Comparison of ENCODE assay signal across 10 mouse cellular contexts in genomic region chr6:93717826-93718375, GRCm38 (mm10).
DNase-seq lines count a peak whose midpoint lies in the region; ATAC-seq lines count a peak whose summit lies in the region.
"Had no signal": no experiment of that assay in that cellular context is flagged by ENCODE, and none has a peak within 500 bp of the region (broad histone marks: within the 10 kb centered on the region; RNA-seq: fewer than 3 reads in every experiment).

No protein-coding gene starts in this region.

- no peaks in the 10 kb centered on the region for H3K9me3 ChIP-seq in kidney, embryonic 14.5 days (ENCODE audit: control insufficient read depth, low read length)
- no peaks in the 10 kb centered on the region for H3K9me3 ChIP-seq in embryonic facial prominence, embryonic 12.5 days
- H3K9me3 ChIP-seq in hindbrain, embryonic 11.5 days (ENCODE audit: control insufficient read depth, low read length): no peaks in the 10 kb centered on the region
- H3K9me3 ChIP-seq in midbrain, embryonic 15.5 days: no peaks in the 10 kb centered on the region
- H3K9me3 ChIP-seq: embryonic facial prominence, embryonic 15.5 days had no signal

- no peak overlapping the region for H3K4me3 ChIP-seq in kidney, embryonic 14.5 days (ENCODE audit: low read length)
- H3K4me3 ChIP-seq in embryonic facial prominence, embryonic 12.5 days: no peak overlapping the region
- H3K4me3 ChIP-seq in hindbrain, embryonic 11.5 days (ENCODE audit: low read depth, low read length): no peak overlapping the region
- H3K4me3 ChIP-seq in midbrain, embryonic 15.5 days: peak overlapping the region; percentile 40

- no peak for DNase-seq in kidney, adult 8-10 months
- peak; percentile 20 for DNase-seq in hindbrain, embryonic 11.5 days (ENCODE audit: low spot score)
- DNase-seq in frontal cortex, postnatal 14 days (ENCODE audit: low spot score in 2 of 2): no peak
- no peak for DNase-seq in left cerebral cortex, adult 8-10 months (ENCODE audit: low spot score in 2 of 2)

- no peak overlapping the region for H3K27ac ChIP-seq in kidney, embryonic 14.5 days (ENCODE audit: low read depth, low read length)
- no peak overlapping the region for H3K27ac ChIP-seq in embryonic facial prominence, embryonic 12.5 days
- H3K27ac ChIP-seq in hindbrain, embryonic 11.5 days (ENCODE audit: low read depth, low read length): no peak overlapping the region
- peak overlapping the region; percentile 60 for H3K27ac ChIP-seq in midbrain, embryonic 15.5 days
- H3K27ac ChIP-seq: embryonic facial prominence, embryonic 15.5 days; liver, embryonic 14.5 days had no signal

- WGBS in kidney, embryonic 14.5 days: 37% methylated on average over 7 of the region's 7 CpGs
- WGBS in embryonic facial prominence, embryonic 12.5 days: 31% methylated on average over 7 of the region's 7 CpGs
- 38% methylated on average over 7 of the region's 7 CpGs for WGBS in hindbrain, embryonic 11.5 days
- 33% methylated on average over 7 of the region's 7 CpGs for WGBS in midbrain, embryonic 15.5 days

- no peak for ATAC-seq in kidney, embryonic 14.5 days (ENCODE audit: low FRiP score, low TSS enrichment)
- ATAC-seq in embryonic facial prominence, embryonic 12.5 days (ENCODE audit: insufficient number of reproducible peaks, insufficient read depth, low FRiP score, low TSS enrichment): no peak
- ATAC-seq in hindbrain, embryonic 11.5 days (ENCODE audit: low FRiP score): no peak
- 0 out of 2 replicates have a peak, but pooled peaks have one; percentile 57 for ATAC-seq in midbrain, embryonic 15.5 days (replicated peaks)
- no peak for ATAC-seq in cerebellum, adult (ENCODE audit: insufficient number of reproducible peaks, low FRiP score, low TSS enrichment)

- peaks cover 22% of the 10 kb centered on the region for H3K4me1 ChIP-seq in kidney, embryonic 14.5 days (ENCODE audit: control insufficient read depth, insufficient read depth, low read length)
- H3K4me1 ChIP-seq in embryonic facial prominence, embryonic 12.5 days: peaks cover 33% of the 10 kb centered on the region
- peaks cover 11% of the 10 kb centered on the region for H3K4me1 ChIP-seq in hindbrain, embryonic 11.5 days (replicated peaks; ENCODE audit: control insufficient read depth, insufficient read depth, low read length)
- peaks cover 41% of the 10 kb centered on the region for H3K4me1 ChIP-seq in midbrain, embryonic 15.5 days

- 0 out of 2 replicates have a peak overlapping the region, but pooled peaks have one; percentile 15 for H3K4me2 ChIP-seq in kidney, embryonic 14.5 days (replicated peaks; ENCODE audit: low read depth, low read length)
- H3K4me2 ChIP-seq in embryonic facial prominence, embryonic 12.5 days (replicated peaks): peak overlapping the region; percentile 46; the same call in 1 of the 2 replicates
- H3K4me2 ChIP-seq in hindbrain, embryonic 11.5 days (replicated peaks; ENCODE audit: low read depth, low read length): no peak overlapping the region
- peak overlapping the region; percentile 65 for H3K4me2 ChIP-seq in midbrain, embryonic 15.5 days

- no peak overlapping the region for H3K9ac ChIP-seq in kidney, embryonic 14.5 days (ENCODE audit: low read depth, low read length)
- no peak overlapping the region for H3K9ac ChIP-seq in embryonic facial prominence, embryonic 12.5 days
- no peak overlapping the region for H3K9ac ChIP-seq in hindbrain, embryonic 11.5 days (ENCODE audit: low read depth, low read length)
- peak overlapping the region; percentile 37; the same call in 1 of the 2 replicates for H3K9ac ChIP-seq in midbrain, embryonic 15.5 days
- H3K9ac ChIP-seq: embryonic facial prominence, embryonic 15.5 days; liver, embryonic 14.5 days had no signal

- H3K36me3 ChIP-seq in kidney, embryonic 14.5 days (ENCODE audit: control insufficient read depth, insufficient read depth, low read length): no peaks in the 10 kb centered on the region
- no peaks in the 10 kb centered on the region for H3K36me3 ChIP-seq in embryonic facial prominence, embryonic 12.5 days
- no peaks in the 10 kb centered on the region for H3K36me3 ChIP-seq in hindbrain, embryonic 11.5 days (ENCODE audit: control insufficient read depth, insufficient read depth, low read length)
- no peaks in the 10 kb centered on the region for H3K36me3 ChIP-seq in midbrain, embryonic 15.5 days (replicated peaks)
- H3K36me3 ChIP-seq: embryonic facial prominence, embryonic 15.5 days had no signal

- H3K27me3 ChIP-seq in kidney, embryonic 14.5 days (ENCODE audit: control insufficient read depth, insufficient read depth, low read length): no peaks in the 10 kb centered on the region; the same call in 1 of the 2 replicates
- H3K27me3 ChIP-seq in embryonic facial prominence, embryonic 12.5 days: peaks cover 18% of the 10 kb centered on the region; the same call in 1 of the 2 replicates
- no peaks in the 10 kb centered on the region for H3K27me3 ChIP-seq in hindbrain, embryonic 11.5 days (ENCODE audit: control insufficient read depth, insufficient read depth, low read length)
- H3K27me3 ChIP-seq in midbrain, embryonic 15.5 days (replicated peaks): no peaks in the 10 kb centered on the region
